Mouse (Mus musculus) E14TG2a.4 (cell line): ENCODE results near the gene Bst2.

Experiments used
- CTCF ChIP-seq: conservative IDR thresholded peaks from 2 replicates; pipeline ENCODE4 v1.5.1; 2014; ENCODE audit warnings: low read length
- NANOG ChIP-seq: IDR thresholded peaks from 2 replicates; pipeline ENCODE4 v1.6.1; 2014; ENCODE audit warnings: borderline replicate concordance, low read length, mixed read lengths
- POU5F1 ChIP-seq: IDR thresholded peaks from 2 replicates; pipeline ENCODE4 v1.6.1; 2014; ENCODE audit warnings: low read length, borderline replicate concordance

DNA sequence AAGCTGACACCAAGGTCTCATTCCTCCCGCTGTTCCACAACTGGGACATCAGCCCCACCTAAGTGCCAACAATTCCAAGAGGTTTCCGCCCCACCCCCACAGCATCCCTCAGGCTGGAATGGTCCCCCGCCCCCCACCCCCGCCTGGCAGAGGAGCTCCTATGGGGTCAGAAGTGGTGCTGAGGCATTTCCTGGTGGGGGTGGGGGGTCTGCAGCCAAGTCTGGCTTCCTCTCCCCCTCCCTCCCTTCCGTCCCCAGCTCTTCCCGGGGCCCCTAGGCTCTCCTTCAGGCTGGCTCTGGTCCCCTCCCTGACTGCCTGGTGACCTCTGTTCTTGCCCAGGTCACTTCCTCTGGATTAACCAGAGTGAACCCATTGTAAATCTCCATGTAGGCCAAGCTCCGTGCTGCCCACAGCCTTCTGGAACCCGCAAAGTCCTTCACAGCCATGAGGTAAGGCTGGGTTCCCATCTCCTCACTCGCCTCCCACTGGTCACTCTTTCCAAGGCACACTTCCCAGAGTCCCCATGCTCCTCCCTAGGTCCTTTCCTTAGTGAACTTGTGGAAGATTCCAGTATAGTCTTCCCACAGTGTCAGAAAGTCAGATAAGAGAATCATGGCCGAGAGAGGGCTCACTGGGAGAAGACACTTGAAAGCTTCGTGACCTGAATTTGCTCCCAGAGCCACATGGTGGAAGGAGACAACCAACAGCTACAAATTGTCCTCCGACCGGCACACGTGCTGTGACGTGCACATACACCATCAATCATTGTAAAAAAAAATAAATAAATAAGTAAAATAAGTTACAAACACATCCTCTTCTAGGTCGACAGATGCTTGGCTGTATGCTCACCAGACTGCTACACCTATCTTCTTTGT lies 38.2 kb downstream of the Bst2 start:
- TF ChIP-seq NANOG (no peak), CTCF (no peak), POU5F1 (no peak)
